Mouse (Mus musculus) heart, postnatal 36 days (tissue): ENCODE results near the gene Hecw2. TPM values are rescaled to one million over a fixed set of nuclear protein-coding genes. Genes with fewer than 3 reads are reported as not detected.

ENCODE experiments used
- DNase-seq, 2 experiments: peaks; one replicate each; pipeline ENCODE4 v3.0.0; 2021 to 2022
- intact Hi-C: fragments of 180-260 bp; cut with DNase I; formaldehyde crosslinking; loops from one replicate; pipeline ENCODE4 v1.15.1; 2025
- total RNA-seq, 2 experiments: library from RNA; stranded (reverse); gene quantifications; 2 replicates each; pipeline ENCODE4 v1.2.3; 2021

The Hecw2 gene
- total RNA-seq, 2 experiments from 2014 or later: 13.5 TPM

- intact Hi-C loops: no loop called here
- DNase-seq: no peak
These were observed 283.1 kb downstream of the Hecw2 start for GRCm38 (mm10) chr1:53911848-53912247.

GRCm38 (mm10) chr1:53910251-53910650, 284.7 kb downstream of the Hecw2 start:
- DNase-seq: no peak
- intact Hi-C loops: no loop called here

DNA sequence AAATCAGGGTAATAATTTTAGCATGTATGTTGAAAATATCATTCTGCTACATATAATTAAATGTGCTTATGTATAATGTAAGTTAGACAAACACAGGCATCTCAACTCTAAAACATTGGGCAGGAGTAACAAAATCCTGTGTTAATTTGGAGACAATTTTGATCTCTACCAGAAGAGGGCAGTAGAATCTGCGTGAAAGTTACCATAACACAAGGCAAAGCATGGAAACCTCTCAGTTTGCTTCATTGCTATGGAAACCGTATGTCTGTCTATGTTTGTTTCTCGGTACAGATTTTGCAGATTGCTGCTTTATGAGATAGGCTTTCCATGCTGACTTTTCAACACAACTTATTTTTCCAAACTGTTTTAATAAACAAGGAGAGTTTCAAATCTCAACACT, 285.9 kb downstream of the Hecw2 start:
- DNase-seq: no peak
- intact Hi-C loops: loop anchor here (1.0 to 5.0 kb wide), 4 partner anchors 128 to 473 kb away; no protein-coding TSS in a partner anchor

DNA sequence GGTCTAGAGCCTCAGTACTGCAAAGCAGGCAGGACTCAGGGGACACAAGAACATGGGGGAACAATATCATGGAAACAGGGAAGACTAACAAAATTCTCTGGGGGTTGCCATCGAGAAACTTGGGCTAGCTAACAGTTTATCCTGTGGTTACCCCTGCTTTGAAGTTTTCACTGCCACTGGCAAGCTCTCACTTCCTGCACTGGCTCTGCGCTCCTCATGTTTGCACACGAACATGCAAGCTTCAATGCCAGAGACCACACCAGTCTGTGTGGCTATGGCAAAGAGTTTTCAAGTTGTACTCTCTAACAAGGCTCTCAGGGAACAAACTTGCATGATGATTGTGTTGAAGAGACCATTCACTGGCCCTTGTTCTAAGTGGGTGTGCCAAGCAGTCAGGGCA, 288.8 kb downstream of the Hecw2 start:
- intact Hi-C loops: loop anchor here (5.0 kb wide), 3 partner anchors 131 to 476 kb away; no protein-coding TSS in a partner anchor
- no peak for DNase-seq

DNA sequence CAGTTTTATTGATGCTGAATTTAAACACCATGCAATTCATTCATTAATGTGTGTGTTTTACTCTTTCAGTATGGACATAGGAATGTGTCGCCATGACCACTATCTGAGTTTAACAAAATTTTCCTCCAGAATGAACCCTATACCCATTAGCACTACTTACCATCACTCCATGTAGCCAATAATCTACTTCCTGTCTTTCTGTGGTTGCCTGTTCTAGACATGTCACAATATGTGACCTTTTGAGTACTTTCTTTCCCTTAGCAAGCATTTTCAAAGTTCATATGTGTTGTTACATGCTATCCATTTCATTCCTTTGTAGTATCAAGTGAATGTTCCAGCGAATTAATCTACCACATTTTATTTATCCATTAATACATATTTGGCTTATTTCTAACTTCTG, 294.6 kb downstream of the Hecw2 start:
- no peak for DNase-seq
- intact Hi-C loops: no loop called here

DNA sequence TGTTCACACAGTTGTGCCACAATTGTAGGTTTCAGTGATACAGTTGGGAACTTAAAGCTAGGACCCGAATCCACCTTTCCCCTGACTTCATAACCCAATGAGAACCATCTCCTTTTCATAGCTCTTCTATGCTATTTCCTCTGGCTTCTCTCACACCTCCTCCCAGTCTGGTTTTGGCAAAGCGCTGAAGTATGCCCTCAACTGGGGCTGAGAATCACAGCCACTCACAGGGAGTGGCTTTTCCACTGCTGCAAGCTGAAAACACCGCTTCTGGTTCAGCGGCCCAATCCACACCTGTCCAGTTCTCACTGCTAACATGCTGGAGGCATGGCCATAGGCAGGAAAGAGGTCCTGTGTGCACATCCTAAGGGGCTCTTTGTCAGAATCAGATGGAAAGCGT, 300.7 kb downstream of the Hecw2 start:
- intact Hi-C loops: no loop called here
- DNase-seq: no peak

DNA sequence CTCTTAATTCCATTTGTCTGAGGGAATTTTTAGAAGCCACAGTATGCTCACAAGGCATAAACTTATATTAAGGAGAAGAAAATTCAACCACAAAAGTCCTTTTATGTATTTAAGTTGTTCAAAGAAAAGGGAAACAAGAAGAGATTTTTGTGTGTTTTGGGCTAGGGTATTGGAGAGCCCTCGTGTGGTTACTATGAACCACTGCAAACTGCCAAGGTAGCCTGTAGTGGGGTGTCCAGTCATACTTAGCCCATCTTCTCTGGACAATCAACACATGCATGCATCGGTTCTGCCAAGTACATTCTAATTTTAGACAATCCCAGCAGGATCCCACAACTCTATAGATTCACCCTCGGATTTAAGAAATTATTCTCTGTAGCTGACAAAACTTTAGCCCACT, 304.6 kb downstream of the Hecw2 start:
- DNase-seq: no peak
- intact Hi-C loops: no loop called here

DNA sequence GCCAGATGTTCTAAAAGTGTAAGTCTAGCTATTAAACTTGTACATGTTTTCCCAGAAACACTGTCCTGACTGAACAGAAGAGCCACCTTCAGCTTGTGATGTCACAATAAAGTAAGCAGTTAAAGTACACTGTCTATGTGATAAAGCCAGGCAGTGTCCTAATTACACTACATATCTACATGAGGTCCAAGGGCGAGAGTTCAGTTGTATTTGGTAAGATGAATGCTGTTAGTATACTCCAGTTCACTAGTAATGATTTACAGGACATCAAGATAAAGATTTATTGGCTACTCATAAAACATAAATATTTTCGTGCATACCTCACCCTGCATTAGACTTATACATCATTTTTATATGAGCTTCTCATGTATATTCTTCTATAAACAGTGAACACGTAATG, 305.2 kb downstream of the Hecw2 start:
- no peak for DNase-seq
- intact Hi-C loops: no loop called here

DNA sequence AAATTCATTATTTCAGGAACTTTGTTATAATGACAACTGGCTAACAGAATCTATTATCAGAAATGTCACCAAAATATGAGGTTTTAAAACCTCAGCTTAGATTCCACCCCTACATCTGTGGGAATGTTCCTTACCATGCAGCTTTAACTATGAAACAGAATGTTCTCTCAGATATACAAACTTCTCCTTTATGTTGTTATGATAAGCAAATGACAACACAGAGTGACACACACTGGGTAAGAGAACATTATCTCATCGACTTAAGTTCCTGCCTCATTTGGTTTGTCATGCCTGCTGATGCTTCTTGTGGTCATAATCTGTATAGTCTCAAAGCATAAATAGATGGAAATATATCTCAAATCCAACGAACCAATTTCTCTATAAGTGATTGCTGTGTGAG, 312.5 kb downstream of the Hecw2 start:
- no peak for DNase-seq
- intact Hi-C loops: no loop called here

- DNase-seq: no peak
- intact Hi-C loops: no loop called here
These were observed 319.0 kb downstream of the Hecw2 start for GRCm38 (mm10) chr1:53875919-53876318.

DNA sequence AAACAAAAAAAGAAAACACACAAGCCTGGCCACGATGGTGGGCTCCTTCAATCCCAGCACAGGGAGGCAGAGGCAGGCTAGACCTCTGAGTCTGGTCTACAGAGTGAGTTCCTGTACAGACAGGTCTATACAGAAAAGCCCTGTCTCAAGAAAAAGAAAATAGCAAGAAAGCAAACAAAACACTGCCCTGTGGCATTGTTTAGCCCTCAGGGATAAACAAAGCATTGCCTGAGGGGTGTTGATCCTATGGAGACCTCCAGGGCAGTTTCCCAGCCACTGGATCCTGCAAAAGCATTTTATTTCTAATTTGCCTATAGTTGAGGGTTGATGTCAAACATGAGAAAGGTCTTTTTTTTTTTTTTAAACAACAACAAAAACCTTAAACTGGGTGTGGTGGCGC, 327.7 kb downstream of the Hecw2 start:
- DNase-seq: no peak

GRCm38 (mm10) chr1:53866374-53866902, 328.5 kb downstream of the Hecw2 start:
- no peak for DNase-seq
- intact Hi-C loops: loop anchor here (5.0 kb wide), 1 partner anchor 94 kb away; no protein-coding TSS in a partner anchor

More for the DNA sequence above, 327.7 kb downstream of the Hecw2 start:
- intact Hi-C loops: loop anchor here (5.0 kb wide), 1 partner anchor 95 kb away; no protein-coding TSS in a partner anchor

DNA sequence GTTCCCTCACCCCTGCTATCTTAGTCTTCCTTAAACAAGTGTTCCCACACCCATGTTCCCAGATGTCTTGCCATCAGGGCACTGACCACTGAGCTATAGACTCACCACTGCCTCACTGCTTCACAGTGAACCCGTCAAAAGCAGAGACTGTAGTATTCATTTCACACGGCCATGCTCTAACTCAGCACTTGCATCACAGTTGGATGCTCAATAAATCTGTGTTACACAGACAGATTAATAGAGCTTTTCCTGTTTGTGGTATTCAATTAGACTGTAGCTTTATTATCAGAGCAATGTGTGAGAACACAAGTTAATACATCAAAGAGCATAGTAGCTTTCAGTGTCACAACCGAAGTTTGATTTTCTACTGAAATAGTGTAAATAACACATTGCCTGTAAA, 330.9 kb downstream of the Hecw2 start:
- no peak for DNase-seq
- intact Hi-C loops: no loop called here

GRCm38 (mm10) chr1:53860611-53861010, 334.4 kb downstream of the Hecw2 start:
- intact Hi-C loops: no loop called here
- no peak for DNase-seq

DNA sequence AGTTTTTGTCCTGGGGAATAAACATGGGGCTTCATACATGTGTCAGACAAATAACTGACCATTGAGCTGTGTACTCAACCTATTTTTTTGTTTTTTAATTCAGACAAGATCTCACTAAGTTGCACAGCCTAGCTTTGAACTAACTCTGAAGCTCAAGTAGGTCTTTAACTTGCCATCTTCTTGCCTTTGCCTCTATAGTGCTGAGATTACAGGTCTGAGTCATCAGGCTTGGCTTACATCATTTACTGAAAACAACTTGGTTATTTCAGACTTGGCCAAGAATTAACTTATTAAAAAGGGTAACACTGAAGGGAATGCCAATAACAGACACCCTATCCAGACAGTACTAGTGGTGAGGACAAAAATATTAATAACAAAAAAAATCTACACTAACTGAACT, 335.8 kb downstream of the Hecw2 start:
- intact Hi-C loops: no loop called here
- DNase-seq: no peak

DNA sequence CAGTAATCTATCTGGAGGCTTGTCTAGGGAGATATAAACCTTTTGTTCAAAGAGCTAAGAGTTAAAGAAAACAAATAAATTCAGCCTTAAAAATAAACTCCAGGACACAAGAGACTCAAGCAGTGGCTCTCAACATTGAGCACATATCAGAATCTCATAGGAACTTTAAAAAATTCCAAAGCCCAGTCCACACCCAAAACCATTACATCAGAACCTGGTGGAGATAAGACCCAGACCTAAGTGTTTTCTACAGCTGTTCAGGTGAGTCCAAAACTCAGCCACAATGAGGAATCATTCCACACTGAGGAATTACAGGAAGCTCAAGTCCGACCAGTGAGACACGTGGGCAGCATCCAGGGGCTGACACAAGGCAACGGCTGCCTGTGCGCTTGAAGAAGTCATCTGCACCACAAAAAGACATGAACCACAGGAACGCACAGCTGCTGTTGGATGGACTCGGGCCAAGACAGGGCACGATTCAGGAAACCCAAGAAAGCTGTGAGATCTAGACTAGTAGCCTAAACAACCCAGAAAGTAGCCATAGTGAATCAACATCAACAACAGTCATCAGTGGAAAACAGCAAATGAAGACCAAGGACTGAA, 338.4 kb downstream of the Hecw2 start:
- intact Hi-C loops: no loop called here

GRCm38 (mm10) chr1:53855732-53856131, 339.2 kb downstream of the Hecw2 start:
- no peak for DNase-seq
- intact Hi-C loops: no loop called here

More for the DNA sequence above, 338.4 kb downstream of the Hecw2 start:
- DNase-seq: peak in 1 of 2 experiments; percentile 17

DNA sequence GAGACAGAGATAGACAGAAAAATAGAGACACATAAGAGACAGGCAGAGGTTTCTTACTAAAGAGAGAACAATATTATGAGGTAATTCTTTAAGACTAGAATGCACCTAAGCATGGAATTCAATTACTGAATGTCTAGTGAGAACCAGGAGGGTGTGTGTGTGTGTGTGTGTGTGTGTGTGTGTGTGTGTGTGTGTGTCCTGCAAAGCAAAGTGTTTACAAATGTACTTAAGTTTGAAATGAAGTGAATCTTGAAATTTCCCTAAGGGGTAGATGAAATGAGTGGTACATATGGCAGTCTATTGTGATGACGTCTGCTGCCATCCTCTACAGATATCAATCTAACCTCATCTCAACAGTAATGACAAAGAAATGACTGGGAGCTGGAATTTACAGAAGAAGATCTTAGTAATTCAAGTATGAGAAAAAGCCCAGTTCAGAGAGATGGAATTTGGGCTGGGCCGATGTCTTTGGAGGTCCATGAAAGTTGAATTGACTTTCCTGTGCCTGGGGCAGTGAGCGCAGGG, 342.8 kb downstream of the Hecw2 start:
- intact Hi-C loops: loop anchor here (5.0 kb wide), 2 partner anchors 35 to 125 kb away; no protein-coding TSS in a partner anchor

DNA sequence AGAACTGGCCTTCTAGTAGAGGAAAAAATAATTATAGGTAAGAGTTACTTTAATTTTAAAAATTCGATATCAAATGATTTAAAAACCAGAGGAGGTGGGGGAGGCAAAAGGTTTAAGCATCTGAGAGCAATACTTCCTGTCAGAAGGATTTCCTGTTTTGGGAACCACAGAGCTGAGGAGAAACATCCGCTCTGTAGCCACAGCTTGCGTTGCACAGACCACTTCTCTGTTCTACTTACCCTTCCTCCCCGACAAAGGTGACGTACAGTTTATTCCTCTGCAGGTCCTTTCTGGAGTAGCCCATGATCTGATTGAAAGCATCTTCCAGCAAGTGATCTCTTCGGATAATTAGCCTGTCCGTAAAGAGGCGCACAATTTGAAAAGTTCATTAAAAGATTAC, 343.6 kb downstream of the Hecw2 start:
- intact Hi-C loops: loop anchor here (5.0 kb wide), 2 partner anchors 34 to 126 kb away; no protein-coding TSS in a partner anchor
- DNase-seq: peak; percentile 37 to 41

More for the DNA sequence above, 342.8 kb downstream of the Hecw2 start:
- DNase-seq: no peak

- DNase-seq: peak; percentile 23 to 42
- intact Hi-C loops: loop anchor here (5.0 kb wide), 2 partner anchors 34 to 126 kb away; no protein-coding TSS in a partner anchor
These were observed 344.1 kb downstream of the Hecw2 start for GRCm38 (mm10) chr1:53850891-53851290.

GRCm38 (mm10) chr1:53846665-53847237, 348.2 kb downstream of the Hecw2 start:
- intact Hi-C loops: no loop called here
- no peak for DNase-seq

DNA sequence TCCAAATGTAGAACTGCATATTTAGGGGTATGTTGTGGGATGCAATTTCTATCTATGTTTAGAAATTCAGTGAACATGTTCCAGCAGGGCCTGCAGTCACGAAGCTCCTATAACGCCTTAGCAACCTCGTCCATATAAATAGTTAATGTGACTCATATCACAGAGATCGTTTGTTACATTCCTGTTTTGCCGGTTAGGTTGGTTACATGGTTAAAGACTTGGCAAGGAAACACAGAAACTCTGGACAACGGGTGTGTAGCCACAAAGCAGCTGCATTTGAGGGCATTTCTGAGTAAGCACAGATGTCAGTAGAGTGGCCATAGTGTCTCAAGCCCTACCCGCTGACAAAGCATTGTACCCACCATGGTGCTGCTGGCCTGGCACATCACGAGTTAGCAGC, 349.1 kb downstream of the Hecw2 start:
- DNase-seq: no peak
- intact Hi-C loops: no loop called here
